Mouse (Mus musculus) ES-Bruce4 (cell line): Measurements from ENCODE around the gene Tmem144. TPM values are rescaled to one million over a fixed set of nuclear protein-coding genes. Genes with fewer than 3 reads are reported as not detected.

ENCODE experiments used
- H3K27ac ChIP-seq: 2 replicates; pipeline ENCODE4 v1.5.1; 2012; ENCODE audit warnings: low read length, inconsistent platforms; ENCODE audit not compliant: insufficient read depth
- H3K27me3 ChIP-seq: 2 replicates; pipeline ENCODE4 v1.6.1; 2012; ENCODE audit warnings: mild to moderate bottlenecking, low read length, inconsistent platforms; ENCODE audit not compliant: control insufficient read depth, poor library complexity, insufficient read depth, severe bottlenecking
- H3K36me3 ChIP-seq: 2 replicates; pipeline ENCODE4 v1.6.1; 2012; ENCODE audit warnings: inconsistent platforms, mild to moderate bottlenecking, low read length, moderate library complexity; ENCODE audit not compliant: control insufficient read depth, poor library complexity, insufficient read depth, severe bottlenecking
- H3K4me1 ChIP-seq: one replicate; pipeline ENCODE4 v1.8.1; 2011; ENCODE audit warnings: low read length; ENCODE audit not compliant: control insufficient read depth, insufficient read depth
- H3K4me3 ChIP-seq: 2 replicates; pipeline ENCODE4 v1.5.1; 2011; ENCODE audit warnings: low read depth, mild to moderate bottlenecking, low read length
- H3K9ac ChIP-seq: 2 replicates; pipeline ENCODE4 v1.6.1; 2012; ENCODE audit warnings: low read depth, mild to moderate bottlenecking, inconsistent platforms; ENCODE audit not compliant: poor library complexity, severe bottlenecking
- H3K9me3 ChIP-seq: replicated peaks from 2 replicates; pipeline ENCODE4 v1.6.1; 2012; ENCODE audit warnings: mild to moderate bottlenecking, low read length, inconsistent platforms; ENCODE audit not compliant: control insufficient read depth, poor library complexity, insufficient read depth, severe bottlenecking
- CTCF ChIP-seq: IDR thresholded peaks from one replicate; pipeline ENCODE4 v1.8.1; 2011; ENCODE audit warnings: low read depth, low read length
- EP300 ChIP-seq: IDR thresholded peaks from 2 replicates; pipeline ENCODE4 v1.6.1; 2011; ENCODE audit warnings: low read depth, low read length; ENCODE audit not compliant: insufficient read depth
- POLR2A ChIP-seq: IDR thresholded peaks from one replicate; pipeline ENCODE4 v1.8.1; 2011; ENCODE audit warnings: low read length; ENCODE audit not compliant: insufficient read depth
- polyA plus RNA-seq: library from polyadenylated mRNA; stranded (reverse); fragments of >200 nt; gene quantifications from 2 replicates; pipeline ENCODE4 v1.2.4, GENCODE M21; 2011; ENCODE audit warnings: low read depth; ENCODE audit not compliant: missing spikeins, insufficient read depth, insufficient read length

Gene Tmem144
- polyA plus RNA-seq, 1 experiment = 15.8 TPM

DNA sequence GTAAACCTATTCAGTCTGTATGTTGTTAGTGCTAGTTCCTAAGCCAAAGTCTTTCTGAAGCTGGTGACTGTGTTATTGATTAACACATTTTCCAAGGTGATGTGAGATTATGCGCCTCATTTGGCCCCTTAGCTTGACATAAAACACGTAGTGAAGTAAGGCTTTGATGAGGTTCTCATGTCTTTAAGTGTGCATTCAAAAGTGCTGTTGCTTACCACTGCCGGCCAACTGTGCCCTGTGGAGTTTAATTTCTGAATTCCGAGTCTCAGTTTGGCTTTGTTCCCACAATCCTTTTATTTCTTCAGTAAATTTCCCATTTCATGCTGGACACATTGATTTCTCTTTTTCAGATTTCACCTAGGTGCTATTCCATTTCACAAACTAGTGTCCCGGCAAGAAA, 5.2 kb upstream of the Tmem144 start:
- TF ChIP-seq POLR2A (no peak), EP300 (no peak)
- Histone ChIP-seq H3K27ac (no peak overlapping the region), H3K9me3 (no peaks in the 10 kb centered on the region), H3K4me3 (no peak overlapping the region), H3K27me3 (no peaks in the 10 kb centered on the region), H3K36me3 (no peaks in the 10 kb centered on the region), H3K9ac (no peak overlapping the region), H3K4me1 (no peaks in the 10 kb centered on the region)

DNA sequence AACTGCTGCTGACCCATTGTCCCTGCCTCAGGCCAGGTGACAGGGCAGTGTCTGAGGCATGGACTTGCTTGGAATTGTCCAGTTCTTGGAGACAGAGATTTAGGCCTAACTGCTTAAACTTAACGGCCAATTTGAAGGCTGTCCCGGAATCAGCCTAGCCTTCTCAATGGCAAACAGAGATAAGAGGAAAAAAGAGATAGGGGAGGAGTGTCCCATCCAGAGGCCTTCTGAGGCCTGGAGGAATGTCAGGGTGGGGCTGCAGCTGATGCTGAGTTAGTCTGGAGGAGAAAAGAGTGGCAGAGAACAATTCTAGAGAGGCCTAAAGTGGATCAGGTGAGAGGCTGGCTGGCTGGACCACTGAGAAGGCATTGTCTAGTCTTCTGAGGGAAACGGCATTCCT, 465 bp downstream of the Tmem144 start:
- Histone ChIP-seq H3K4me1 (no peaks in the 10 kb centered on the region), H3K36me3 (no peaks in the 10 kb centered on the region), H3K9me3 (no peaks in the 10 kb centered on the region), H3K27me3 (no peaks in the 10 kb centered on the region), H3K27ac (no peak overlapping the region), H3K4me3 (no peak overlapping the region), H3K9ac (no peak overlapping the region)
- TF ChIP-seq CTCF = no peak

DNA sequence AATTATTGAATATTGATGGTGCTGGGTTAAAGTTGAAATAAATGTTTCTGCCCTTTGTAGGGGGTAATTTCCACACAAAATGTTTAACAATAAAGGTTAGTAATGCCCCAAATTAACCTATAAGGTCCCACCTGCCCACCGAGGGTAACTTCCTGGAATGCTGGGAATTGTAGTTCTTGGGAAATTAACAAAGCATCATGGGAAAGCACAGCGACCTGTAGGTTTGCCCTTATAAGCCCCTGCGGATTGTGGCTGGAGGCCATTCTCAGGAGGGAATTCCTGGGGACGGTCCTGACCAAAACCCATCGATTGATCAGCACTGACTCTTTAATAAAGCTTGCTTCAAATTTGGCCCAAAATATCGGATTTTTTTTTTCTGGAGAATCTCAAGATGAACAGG, 1.9 kb downstream of the Tmem144 start:
- Histone ChIP-seq H3K4me3 (no peak overlapping the region), H3K4me1 (no peaks in the 10 kb centered on the region), H3K9ac (no peak overlapping the region), H3K9me3 (no peaks in the 10 kb centered on the region), H3K27me3 (no peaks in the 10 kb centered on the region), H3K36me3 (no peaks in the 10 kb centered on the region), H3K27ac (no peak overlapping the region)
- TF ChIP-seq CTCF = no peak
- no peak for TF ChIP-seq POLR2A
- no peak for TF ChIP-seq EP300

DNA sequence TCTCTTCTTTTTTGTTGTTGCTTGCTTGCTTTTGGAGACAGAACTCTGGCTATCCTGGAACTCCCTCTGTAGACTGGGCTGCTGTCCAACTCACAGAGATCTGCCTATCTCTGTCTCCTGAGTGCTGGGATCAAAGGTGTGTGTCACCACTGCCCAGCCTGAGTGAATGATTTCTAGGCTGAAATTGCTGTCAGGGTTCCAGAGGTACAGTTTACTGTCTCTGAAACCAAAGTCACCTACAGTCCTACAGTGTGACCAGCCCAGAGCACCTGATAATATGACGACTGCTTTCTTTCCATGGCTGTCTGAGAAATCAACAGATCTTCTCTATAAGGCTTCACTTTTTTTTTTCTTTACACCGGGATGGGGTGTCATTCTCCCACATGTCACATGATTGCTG, 3.0 kb downstream of the Tmem144 start:
- no peak for TF ChIP-seq CTCF
- no peaks in the 10 kb centered on the region for H3K4me1 ChIP-seq
- no peak overlapping the region for H3K27ac ChIP-seq
- no peaks in the 10 kb centered on the region for H3K9me3 ChIP-seq
- no peak overlapping the region for H3K9ac ChIP-seq
- H3K36me3 ChIP-seq = no peaks in the 10 kb centered on the region
- H3K4me3 ChIP-seq = no peak overlapping the region
- H3K27me3 ChIP-seq = no peaks in the 10 kb centered on the region

DNA sequence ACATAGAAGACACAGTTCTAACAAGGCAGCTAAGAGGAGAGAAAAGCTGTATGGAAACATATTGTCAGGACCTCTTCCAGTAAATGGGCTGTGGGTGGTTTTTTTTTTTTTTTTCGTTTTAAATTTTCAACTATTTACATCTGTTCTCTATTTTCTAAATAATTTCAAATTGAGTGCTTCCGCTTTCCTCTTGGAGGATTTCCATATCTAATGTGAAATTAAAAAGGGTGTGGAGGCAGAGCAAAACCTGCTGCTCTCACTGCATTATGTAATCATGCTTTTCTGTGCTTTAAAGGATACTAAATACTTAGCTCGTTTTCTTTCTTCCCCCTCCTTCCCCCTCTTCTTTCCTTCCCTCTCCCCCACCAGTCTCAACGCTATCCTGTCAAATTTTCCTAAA, 3.7 kb downstream of the Tmem144 start:
- H3K27ac ChIP-seq = no peak overlapping the region
- TF ChIP-seq POLR2A (no peak), CTCF (no peak), EP300 (no peak)
- H3K9ac ChIP-seq = no peak overlapping the region
- no peak overlapping the region for H3K4me3 ChIP-seq
- H3K36me3 ChIP-seq = no peaks in the 10 kb centered on the region
- H3K9me3 ChIP-seq = no peaks in the 10 kb centered on the region
- no peaks in the 10 kb centered on the region for H3K4me1 ChIP-seq
- no peaks in the 10 kb centered on the region for H3K27me3 ChIP-seq

DNA sequence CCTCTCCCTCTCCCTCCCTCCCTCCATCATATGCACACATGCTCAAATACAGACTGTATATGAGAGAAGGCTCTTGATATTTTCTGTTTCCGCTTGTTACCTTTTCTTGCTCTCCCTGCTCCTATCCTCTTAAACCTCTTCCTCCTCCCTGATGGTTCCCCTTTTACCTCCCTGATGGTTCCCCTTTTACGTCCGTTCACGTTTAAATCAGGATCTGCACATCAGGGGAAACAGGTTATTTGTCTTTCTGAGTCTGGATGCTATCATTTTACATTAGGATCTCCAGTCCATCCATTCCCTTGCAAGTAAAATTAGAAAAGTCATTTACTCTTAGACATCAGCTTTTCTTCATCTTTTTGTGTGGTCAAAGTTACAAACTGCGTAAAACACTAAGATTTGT, 5.9 kb downstream of the Tmem144 start:
- H3K27ac ChIP-seq = no peak overlapping the region
- TF ChIP-seq EP300 (no peak), CTCF (no peak), POLR2A (no peak)
- no peak overlapping the region for H3K9ac ChIP-seq
- no peaks in the 10 kb centered on the region for H3K9me3 ChIP-seq
- H3K36me3 ChIP-seq = no peaks in the 10 kb centered on the region
- no peaks in the 10 kb centered on the region for H3K27me3 ChIP-seq
- H3K4me1 ChIP-seq = no peaks in the 10 kb centered on the region
- H3K4me3 ChIP-seq = no peak overlapping the region

DNA sequence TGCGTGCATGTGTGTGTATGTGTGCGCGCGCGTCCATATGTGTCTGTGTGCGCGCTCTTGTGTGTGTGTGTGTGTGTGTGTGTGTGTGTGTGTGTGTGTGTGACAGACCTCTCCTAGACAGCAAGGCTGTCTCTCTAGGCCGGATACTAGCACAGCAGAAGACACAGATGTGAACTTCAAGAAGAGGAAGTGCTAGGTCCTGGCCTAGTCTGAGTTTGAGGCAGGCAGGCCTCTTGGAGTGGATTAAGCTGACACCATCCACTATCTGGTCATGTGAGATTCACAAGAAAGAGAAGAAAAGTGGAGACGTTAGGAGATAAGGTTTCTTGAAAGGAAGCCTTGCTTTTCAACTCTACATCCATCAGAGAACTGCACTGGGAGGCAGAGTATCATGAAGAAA, 8.6 kb downstream of the Tmem144 start:
- no peak overlapping the region for H3K4me3 ChIP-seq
- no peaks in the 10 kb centered on the region for H3K4me1 ChIP-seq
- TF ChIP-seq CTCF (no peak), POLR2A (no peak), EP300 (no peak)
- no peaks in the 10 kb centered on the region for H3K9me3 ChIP-seq
- no peaks in the 10 kb centered on the region for H3K27me3 ChIP-seq
- no peak overlapping the region for H3K9ac ChIP-seq
- no peak overlapping the region for H3K27ac ChIP-seq
- H3K36me3 ChIP-seq = no peaks in the 10 kb centered on the region
